Mouse (Mus musculus): ENCODE measurements around the gene Sipa1l1. TPM values are rescaled to one million over a fixed set of nuclear protein-coding genes. Genes with fewer than 3 reads are reported as not detected.
A peak's percentile ranks its signal among the peaks of the same experiment; 100 is the strongest.

Sipa1l1 gene
- polyA plus RNA-seq, 1 experiment = 0.13 TPM

DNA sequence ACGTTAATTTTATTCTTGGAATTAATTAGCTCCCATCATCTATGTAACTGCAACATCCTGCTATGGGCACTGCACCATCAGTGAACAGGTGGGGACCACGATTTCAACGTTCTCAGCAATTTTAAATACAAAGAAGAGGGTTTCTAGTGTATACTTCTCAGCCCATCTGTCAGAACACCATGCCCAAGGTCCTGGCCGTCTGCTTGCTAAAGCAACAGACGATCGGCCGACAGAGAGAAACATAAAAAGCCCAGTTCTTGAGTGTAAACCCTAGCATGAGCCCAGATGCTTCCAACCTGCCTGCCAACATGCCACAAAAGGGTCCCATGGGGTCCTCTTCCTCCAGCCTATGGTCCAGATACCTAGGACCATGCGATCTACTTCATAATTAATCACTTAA is 288.9 kb downstream of the Sipa1l1 start:
- no peaks in the 10 kb centered on the region for H3K4me1 ChIP-seq (ENCODE audit: control insufficient read depth)
- H3K9me3 ChIP-seq (ENCODE audit: control insufficient read depth, low read length) = no peaks in the 10 kb centered on the region
- no peaks in the 10 kb centered on the region for H3K27me3 ChIP-seq (ENCODE audit: control insufficient read depth)
- H3K36me3 ChIP-seq (ENCODE audit: control insufficient read depth) = no peaks in the 10 kb centered on the region
- no peak overlapping the region for H3K4me3 ChIP-seq (replicated peaks)
- TF ChIP-seq TAL1 (IDR thresholded peaks at IDR 0.05; ENCODE audit: low read length) = no peak
- TF ChIP-seq GATA1 (IDR thresholded peaks at IDR 0.05; ENCODE audit: low read length) = no peak

DNA sequence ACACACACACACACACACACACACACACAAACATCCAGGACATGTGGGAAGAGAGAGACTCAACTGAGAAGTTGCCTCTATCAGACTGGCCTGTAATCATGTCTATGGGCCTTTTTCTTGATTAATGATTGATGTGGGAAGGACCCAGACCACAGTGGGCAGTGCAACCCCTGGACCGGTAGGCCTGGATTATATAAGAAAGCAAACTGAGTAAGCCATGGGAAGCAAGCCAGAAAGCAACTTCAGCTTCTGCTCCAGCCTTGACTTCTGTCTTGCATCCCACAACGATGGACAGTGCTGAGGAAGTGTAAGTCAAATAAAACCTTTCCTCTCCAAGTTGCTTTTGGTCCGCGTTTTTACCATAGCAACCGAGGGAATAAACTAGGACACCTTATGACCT is 298.1 kb downstream of the Sipa1l1 start:
- Histone ChIP-seq H3K4me1 (ENCODE audit: control insufficient read depth) (no peaks in the 10 kb centered on the region; the same call in none of the 2 replicates), H3K36me3 (ENCODE audit: control insufficient read depth) (no peaks in the 10 kb centered on the region), H3K4me3 (replicated peaks) (no peak overlapping the region), H3K27me3 (ENCODE audit: control insufficient read depth) (no peaks in the 10 kb centered on the region), H3K9me3 (ENCODE audit: control insufficient read depth, low read length) (no peaks in the 10 kb centered on the region)
- TF ChIP-seq TAL1 (IDR thresholded peaks at IDR 0.05; ENCODE audit: low read length) (no peak), GATA1 (IDR thresholded peaks at IDR 0.05; ENCODE audit: low read length) (no peak)

DNA sequence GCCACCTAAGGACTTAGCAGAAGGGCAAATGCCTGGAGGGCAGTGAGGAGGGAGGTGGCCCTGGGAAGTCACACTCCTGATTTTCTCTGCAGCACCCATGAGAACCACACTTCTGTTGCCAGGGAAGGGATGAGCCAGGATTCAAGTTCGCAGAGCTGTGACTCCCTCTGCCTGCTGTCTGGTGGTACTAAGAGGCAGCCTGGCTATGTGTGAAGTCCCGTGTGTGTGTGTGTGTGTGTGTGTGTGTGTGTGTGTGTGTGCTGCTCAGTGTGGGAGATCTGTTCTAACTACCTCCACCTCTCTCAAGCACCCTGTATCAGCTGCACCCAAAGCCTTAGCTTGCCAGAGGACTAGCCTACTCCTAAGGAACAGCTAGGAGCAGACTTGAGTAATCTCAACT is 298.5 kb downstream of the Sipa1l1 start:
- Histone ChIP-seq H3K27me3 (ENCODE audit: control insufficient read depth) (no peaks in the 10 kb centered on the region), H3K4me3 (replicated peaks) (no peak overlapping the region), H3K36me3 (ENCODE audit: control insufficient read depth) (no peaks in the 10 kb centered on the region), H3K9me3 (ENCODE audit: control insufficient read depth, low read length) (no peaks in the 10 kb centered on the region), H3K4me1 (ENCODE audit: control insufficient read depth) (no peaks in the 10 kb centered on the region; the same call in none of the 2 replicates)
- TF ChIP-seq GATA1 (IDR thresholded peaks at IDR 0.05; ENCODE audit: low read length) (no peak), TAL1 (IDR thresholded peaks at IDR 0.05; ENCODE audit: low read length) (no peak)

DNA sequence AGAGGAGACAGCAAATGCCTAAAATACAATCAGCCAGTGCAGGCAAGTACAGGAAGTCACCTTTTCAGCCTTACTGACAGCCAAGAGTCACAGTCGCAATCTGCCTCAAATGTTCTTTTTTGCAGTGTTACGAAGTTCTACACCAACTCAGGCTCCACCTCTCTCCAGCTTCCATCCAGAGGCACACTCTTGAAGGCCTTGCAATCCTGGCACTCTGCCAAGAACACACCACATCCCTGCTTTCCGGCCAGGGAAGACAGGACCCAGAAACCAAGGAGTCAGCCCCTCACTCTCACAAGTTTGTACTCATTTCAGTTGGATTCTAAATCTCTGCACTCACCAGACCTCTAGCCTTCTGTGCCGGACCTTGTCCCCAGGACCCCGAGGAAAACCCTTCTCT is 299.3 kb downstream of the Sipa1l1 start:
- no peak overlapping the region for H3K4me3 ChIP-seq (replicated peaks)
- TF ChIP-seq TAL1 (IDR thresholded peaks at IDR 0.05; ENCODE audit: low read length) = no peak
- no peaks in the 10 kb centered on the region for H3K27me3 ChIP-seq (ENCODE audit: control insufficient read depth)
- H3K9me3 ChIP-seq (ENCODE audit: control insufficient read depth, low read length) = no peaks in the 10 kb centered on the region
- H3K4me1 ChIP-seq (ENCODE audit: control insufficient read depth) = no peaks in the 10 kb centered on the region; the same call in none of the 2 replicates
- no peaks in the 10 kb centered on the region for H3K36me3 ChIP-seq (ENCODE audit: control insufficient read depth)

DNA sequence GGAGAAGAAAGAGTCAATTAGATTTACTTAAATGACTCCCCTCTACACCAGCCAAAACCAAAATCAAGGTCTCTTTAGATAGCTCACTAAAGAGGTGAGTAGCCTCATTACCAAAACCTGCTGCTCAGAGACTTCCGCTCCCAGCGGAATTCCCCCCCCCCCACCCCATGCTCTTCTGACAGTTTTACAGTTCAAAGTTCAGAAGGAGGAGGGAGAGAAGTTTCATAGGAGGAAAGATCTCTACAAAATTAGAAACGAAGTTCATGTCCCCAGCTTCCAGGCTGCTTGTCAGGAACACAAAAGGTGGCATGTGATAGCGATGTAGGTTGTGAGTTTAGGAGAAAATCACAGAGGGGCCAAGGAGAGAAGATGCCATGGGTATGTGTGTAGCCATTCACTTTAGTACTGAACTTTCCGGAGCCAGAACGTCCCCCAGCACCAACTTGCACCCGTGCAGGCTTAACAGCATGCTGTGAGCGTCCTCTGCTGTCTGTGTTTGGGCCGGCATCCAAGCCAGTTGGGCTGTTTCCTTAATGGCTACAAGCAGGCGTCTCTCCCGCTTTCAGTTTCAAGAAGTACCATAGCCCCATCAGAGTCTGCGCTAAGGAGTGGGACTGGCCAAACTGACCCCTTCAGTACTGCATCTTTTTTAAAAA is 300.7 kb downstream of the Sipa1l1 start:
- Histone ChIP-seq H3K27me3 (ENCODE audit: control insufficient read depth) (no peaks in the 10 kb centered on the region), H3K9me3 (ENCODE audit: control insufficient read depth, low read length) (no peaks in the 10 kb centered on the region), H3K4me3 (replicated peaks) (peak overlapping the region; percentile 5), H3K4me1 (ENCODE audit: control insufficient read depth) (no peaks in the 10 kb centered on the region; the same call in none of the 2 replicates), H3K36me3 (ENCODE audit: control insufficient read depth) (no peaks in the 10 kb centered on the region)
- TF ChIP-seq TAL1 (IDR thresholded peaks at IDR 0.05; ENCODE audit: low read length) (no peak), GATA1 (IDR thresholded peaks at IDR 0.05; ENCODE audit: low read length) (no peak)

DNA sequence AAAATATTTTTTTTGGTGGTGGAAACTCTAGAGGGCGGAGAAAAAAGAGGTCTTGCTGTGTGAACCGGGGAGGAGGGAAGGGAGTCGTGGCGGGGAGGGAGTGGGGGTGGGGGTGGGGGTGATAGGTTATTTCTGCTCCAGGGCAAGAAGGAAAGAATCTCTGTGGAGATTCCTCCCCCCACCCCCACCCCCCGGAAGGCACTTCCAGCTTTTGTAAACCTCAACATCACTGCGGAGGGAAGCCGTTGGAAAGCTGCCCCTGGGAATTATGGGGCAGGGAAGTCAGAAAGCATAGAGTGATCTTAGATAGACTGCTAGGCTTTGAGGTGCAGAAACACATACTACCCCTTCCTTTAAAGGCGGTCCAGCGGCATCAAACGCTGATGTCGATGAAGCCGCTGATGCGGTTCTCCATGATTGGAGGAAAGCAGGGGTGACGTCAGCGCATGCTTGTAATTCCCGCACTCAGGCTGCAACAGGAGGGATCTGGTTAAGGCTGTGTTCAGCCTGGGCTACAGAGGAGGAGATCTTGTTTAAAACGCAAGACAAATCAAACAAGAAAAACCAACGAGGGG is 301.3 kb downstream of the Sipa1l1 start:
- Histone ChIP-seq H3K4me3 (replicated peaks) (peak overlapping the region; percentile 30), H3K36me3 (ENCODE audit: control insufficient read depth) (no peaks in the 10 kb centered on the region), H3K27me3 (ENCODE audit: control insufficient read depth) (no peaks in the 10 kb centered on the region), H3K9me3 (ENCODE audit: control insufficient read depth, low read length) (no peaks in the 10 kb centered on the region), H3K4me1 (ENCODE audit: control insufficient read depth) (no peaks in the 10 kb centered on the region; the same call in none of the 2 replicates)
- TF ChIP-seq TAL1 (IDR thresholded peaks at IDR 0.05; ENCODE audit: low read length) (no peak), GATA1 (IDR thresholded peaks at IDR 0.05; ENCODE audit: low read length) (no peak)

DNA sequence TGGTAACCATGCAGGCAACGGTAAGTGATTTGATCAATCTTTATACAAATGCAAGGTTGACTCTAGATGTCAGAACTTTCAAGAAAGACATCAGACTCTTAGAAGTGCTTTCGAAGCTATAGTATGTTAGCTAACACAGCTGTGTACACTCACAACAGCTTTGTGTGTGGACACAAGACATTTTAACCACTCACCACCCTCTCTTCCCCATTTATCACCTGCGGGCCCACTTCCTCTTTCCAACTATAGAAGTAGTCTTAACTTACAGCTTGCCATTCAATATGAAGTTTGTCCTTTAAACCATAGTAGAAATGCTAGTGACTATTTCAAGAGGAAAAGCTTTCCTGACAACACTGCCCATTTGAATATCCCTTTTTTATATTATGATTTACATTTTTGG is 303.7 kb downstream of the Sipa1l1 start:
- no peaks in the 10 kb centered on the region for H3K27me3 ChIP-seq (ENCODE audit: control insufficient read depth)

DNA sequence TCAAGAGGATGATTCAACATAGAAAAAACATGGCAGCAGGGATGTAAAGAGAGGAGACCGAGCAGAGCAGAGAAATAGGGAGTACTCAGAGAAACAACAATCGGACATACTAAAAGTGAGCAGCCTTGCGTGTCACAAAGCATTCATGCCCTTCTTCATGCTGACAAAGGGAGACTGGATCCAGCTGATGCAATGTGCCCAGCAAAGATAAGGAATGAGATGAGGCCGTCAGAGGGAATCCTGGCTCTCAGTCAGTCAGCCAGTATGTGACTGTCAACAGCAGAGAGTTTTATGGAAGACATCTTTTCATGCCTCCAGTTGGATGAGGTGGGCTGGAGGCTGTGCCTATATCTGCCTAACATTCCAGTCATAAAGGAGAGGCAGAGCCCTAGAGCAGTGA is 304.1 kb downstream of the Sipa1l1 start:
- Histone ChIP-seq H3K4me1 (ENCODE audit: control insufficient read depth) (no peaks in the 10 kb centered on the region; the same call in none of the 2 replicates), H3K36me3 (ENCODE audit: control insufficient read depth) (no peaks in the 10 kb centered on the region), H3K4me3 (replicated peaks) (no peak overlapping the region), H3K9me3 (ENCODE audit: control insufficient read depth, low read length) (no peaks in the 10 kb centered on the region), H3K27me3 (ENCODE audit: control insufficient read depth) (no peaks in the 10 kb centered on the region)
- TF ChIP-seq TAL1 (IDR thresholded peaks at IDR 0.05; ENCODE audit: low read length) = no peak
- TF ChIP-seq GATA1 (IDR thresholded peaks at IDR 0.05; ENCODE audit: low read length) = no peak

More for the DNA sequence above, 303.7 kb downstream of the Sipa1l1 start:
- no peak overlapping the region for H3K4me3 ChIP-seq (replicated peaks)
- TF ChIP-seq TAL1 (IDR thresholded peaks at IDR 0.05; ENCODE audit: low read length) (no peak), GATA1 (IDR thresholded peaks at IDR 0.05; ENCODE audit: low read length) (no peak)
- no peaks in the 10 kb centered on the region; the same call in none of the 2 replicates for H3K4me1 ChIP-seq (ENCODE audit: control insufficient read depth)
- no peaks in the 10 kb centered on the region for H3K36me3 ChIP-seq (ENCODE audit: control insufficient read depth)
- H3K9me3 ChIP-seq (ENCODE audit: control insufficient read depth, low read length) = no peaks in the 10 kb centered on the region

DNA sequence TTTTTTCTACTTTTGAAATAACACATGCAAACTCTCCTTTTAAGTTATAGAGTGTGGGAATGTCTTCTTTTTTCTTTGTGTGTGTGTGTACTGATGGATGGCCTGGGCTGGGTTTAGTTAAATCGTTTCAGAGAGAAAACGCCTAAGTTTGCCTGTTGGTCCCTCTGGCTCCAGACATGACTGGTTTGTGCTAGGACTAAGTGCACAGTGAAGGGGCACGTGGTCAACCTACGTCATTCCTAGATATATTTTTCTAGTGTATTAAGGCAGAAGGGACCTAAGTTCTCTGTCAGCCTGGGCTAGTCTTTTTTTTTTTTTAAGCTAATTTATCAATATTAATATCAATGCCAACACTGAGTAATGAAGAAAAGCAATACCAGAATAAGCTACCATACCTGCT is 305.3 kb downstream of the Sipa1l1 start:
- no peak overlapping the region for H3K4me3 ChIP-seq (replicated peaks)

More for the DNA sequence above, 305.3 kb downstream of the Sipa1l1 start:
- no peaks in the 10 kb centered on the region for H3K36me3 ChIP-seq (ENCODE audit: control insufficient read depth)
- H3K9me3 ChIP-seq (ENCODE audit: control insufficient read depth, low read length) = no peaks in the 10 kb centered on the region
- H3K27me3 ChIP-seq (ENCODE audit: control insufficient read depth) = no peaks in the 10 kb centered on the region
- no peak for TF ChIP-seq GATA1 (IDR thresholded peaks at IDR 0.05; ENCODE audit: low read length)
- no peak for TF ChIP-seq TAL1 (IDR thresholded peaks at IDR 0.05; ENCODE audit: low read length)
- no peaks in the 10 kb centered on the region; the same call in none of the 2 replicates for H3K4me1 ChIP-seq (ENCODE audit: control insufficient read depth)

Data from erythroblast, embryonic 14.5 days (primary cell).